Mouse (Mus musculus) urinary bladder, postnatal 4 days (tissue): ENCODE measurements at regions not wholly inside any gene's neighbourhood (a gene's known extent, or its start where the extent isn't known, plus 50 kb on each side); places are given as distances from the start of the nearest gene placed in this dataset.

Source experiments
- DNase-seq, 2 experiments: peaks; one replicate each; pipeline ENCODE4 v3.0.0; 2021 to 2022; ENCODE audit warnings: low spot score in 2 of 2

DNA sequence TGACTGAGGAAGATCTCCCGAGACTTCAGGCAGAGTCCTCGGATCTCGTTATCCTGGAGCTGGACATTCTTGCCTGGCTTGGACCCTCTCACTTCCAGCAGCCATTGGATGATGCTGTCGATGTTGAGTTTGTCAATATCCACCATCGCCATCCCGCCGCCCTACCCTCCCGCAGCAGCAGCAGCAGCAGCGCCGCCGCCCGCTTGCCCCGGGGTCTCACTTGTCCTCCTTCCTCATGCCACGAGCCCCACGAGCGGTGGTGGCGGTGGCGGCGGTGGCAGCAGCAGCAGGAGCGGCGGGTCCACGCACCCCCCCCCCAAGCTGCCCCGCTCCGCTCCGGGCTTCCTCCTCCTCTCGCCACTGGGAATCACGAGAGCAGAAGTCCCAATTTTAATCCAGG is 115.1 kb upstream of the Taf1b start:
- peak in 1 of 2 experiments; percentile 58 for DNase-seq

DNA sequence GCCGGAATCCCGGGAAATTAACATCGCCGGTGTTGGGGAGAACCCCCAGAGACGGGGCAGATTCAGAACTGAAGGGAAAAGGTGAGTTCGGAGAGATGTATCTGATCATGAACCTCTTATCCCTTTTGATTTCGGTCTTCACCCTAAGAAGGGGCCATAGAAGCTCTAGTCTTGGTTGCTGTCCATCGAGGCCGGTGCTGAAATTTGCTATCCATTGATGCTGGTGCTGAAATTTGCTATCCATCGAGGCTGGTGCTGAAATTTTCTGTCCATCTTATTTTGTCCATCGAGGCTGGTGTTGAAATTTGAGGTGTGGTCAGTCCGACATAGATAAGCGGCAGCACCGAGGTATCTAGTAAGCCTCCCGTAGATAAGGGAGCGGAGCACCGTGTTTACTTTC is 73.2 kb upstream of the Taf1b start:
- DNase-seq = no peak
